Mouse (Mus musculus) heart, embryonic 12.5 days (tissue): Measurements from ENCODE around the gene Trim2. TPM values are rescaled to one million over a fixed set of nuclear protein-coding genes. Genes with fewer than 3 reads are reported as not detected.
A peak's percentile ranks its signal among the peaks of the same experiment; 100 is the strongest.

Experiments used
- ATAC-seq: fragments of 200-750 bp; cut with Nextera tagmentation; 2 replicates; pipeline ENCODE4 v1.8.0; 2017; ENCODE audit warnings: moderate TSS enrichment, moderate library complexity; ENCODE audit not compliant: insufficient number of reproducible peaks, low FRiP score
- H3K27ac ChIP-seq: fragments of 300-500 bp; sonication (generic); 2 replicates; pipeline ENCODE4 v1.5.1; 2016; ENCODE audit warnings: mild to moderate bottlenecking, moderate library complexity; ENCODE audit not compliant: poor library complexity, severe bottlenecking
- H3K27me3 ChIP-seq: fragments of 300-500 bp; sonication (generic); replicated peaks from 2 replicates; pipeline ENCODE4 v1.6.1; 2016; ENCODE audit warnings: mild to moderate bottlenecking, moderate library complexity
- H3K36me3 ChIP-seq: fragments of 300-500 bp; sonication (generic); 2 replicates; pipeline ENCODE4 v1.6.1; 2016; ENCODE audit warnings: mild to moderate bottlenecking, moderate library complexity
- H3K4me1 ChIP-seq: fragments of 300-500 bp; sonication (generic); replicated peaks from 2 replicates; pipeline ENCODE4 v1.6.1; 2016; ENCODE audit warnings: mild to moderate bottlenecking
- H3K4me2 ChIP-seq: fragments of 300-500 bp; sonication (generic); 2 replicates; pipeline ENCODE4 v1.6.1; 2016; ENCODE audit warnings: mild to moderate bottlenecking, moderate library complexity
- H3K4me3 ChIP-seq: fragments of 300-500 bp; sonication (generic); 2 replicates; pipeline ENCODE4 v1.5.1; 2016; ENCODE audit warnings: mild to moderate bottlenecking
- H3K9ac ChIP-seq: fragments of 300-500 bp; sonication (generic); 2 replicates; pipeline ENCODE4 v1.6.1; 2016; ENCODE audit warnings: mild to moderate bottlenecking, moderate library complexity
- H3K9me3 ChIP-seq: fragments of 300-500 bp; sonication (generic); replicated peaks from 2 replicates; pipeline ENCODE4 v1.6.1; 2016; ENCODE audit warnings: mild to moderate bottlenecking, moderate library complexity
- WGBS: fragments of 180-500 bp; shearing (Covaris S2); methylation state at CpG from one replicate; pipeline ENCODE4 v1.1.7; 2016; 5-methylcytosine and 5-hydroxymethylcytosine counted together
- polyA plus RNA-seq: library from polyadenylated mRNA; unstranded; fragments of >200 nt; fragmentation: Nextera tagmentation; extraction: Ambion mirVana; gene quantifications from 2 replicates; pipeline ENCODE4 v1.2.1, GENCODE M21; 2016

Trim2 gene
- polyA plus RNA-seq, 1 experiment from 2014 or later: 9.0 TPM

DNA sequence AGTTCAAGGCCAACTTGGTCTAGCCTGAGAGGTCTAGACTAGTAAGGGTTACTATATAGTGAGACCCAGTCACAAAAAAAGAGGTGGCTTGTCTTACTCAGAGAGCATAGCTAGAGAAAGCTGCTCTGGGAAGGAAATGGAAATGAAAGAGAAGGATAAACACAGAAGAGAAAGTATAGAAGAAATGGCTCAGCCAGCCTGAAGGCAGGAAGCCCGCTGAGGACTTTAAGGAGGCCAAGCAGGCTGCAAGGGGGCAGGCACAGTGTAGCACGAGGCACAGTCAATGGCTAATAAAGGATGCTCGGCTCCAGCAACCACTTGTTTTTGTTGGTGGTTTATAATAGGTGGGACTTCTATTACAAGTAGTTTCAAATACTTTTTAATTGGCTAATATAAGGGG lies 100.6 kb downstream of the Trim2 start:
- no peaks in the 10 kb centered on the region for H3K4me1 ChIP-seq
- WGBS: 76% methylated on average over 3 of the region's 3 CpGs
- H3K27me3 ChIP-seq: no peaks in the 10 kb centered on the region
- H3K36me3 ChIP-seq: no peaks in the 10 kb centered on the region; the same call in 1 of the 2 replicates
- H3K27ac ChIP-seq: no peak overlapping the region
- H3K4me3 ChIP-seq: no peak overlapping the region
- no peak overlapping the region for H3K9ac ChIP-seq
- H3K4me2 ChIP-seq: no peak overlapping the region
- no peaks in the 10 kb centered on the region for H3K9me3 ChIP-seq
- no peak for ATAC-seq

DNA sequence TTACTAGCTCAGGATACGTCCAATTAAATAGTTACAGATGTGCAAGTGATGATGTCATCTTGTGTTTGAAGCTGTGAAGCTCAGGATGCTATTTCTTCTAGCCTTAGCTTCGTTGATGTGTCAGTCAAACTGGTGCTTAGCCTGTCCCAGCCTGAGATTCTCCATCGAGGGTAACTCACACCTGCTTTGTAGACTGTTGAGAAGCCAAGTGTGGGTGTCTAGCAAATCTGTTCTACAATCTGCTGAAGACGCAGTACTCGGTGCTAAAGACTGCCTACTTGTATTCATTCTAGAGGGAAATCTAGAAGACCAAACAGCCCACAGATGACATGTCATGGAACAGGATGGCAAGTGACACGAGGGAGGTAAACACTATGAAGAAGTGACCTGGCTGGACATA lies 101.0 kb downstream of the Trim2 start:
- Histone ChIP-seq H3K27ac (no peak overlapping the region), H3K4me1 (no peaks in the 10 kb centered on the region), H3K9me3 (no peaks in the 10 kb centered on the region), H3K27me3 (no peaks in the 10 kb centered on the region), H3K9ac (no peak overlapping the region), H3K36me3 (no peaks in the 10 kb centered on the region; the same call in 1 of the 2 replicates), H3K4me2 (no peak overlapping the region), H3K4me3 (no peak overlapping the region)
- no peak for ATAC-seq
- 72% methylated on average over 6 of the region's 6 CpGs for WGBS

DNA sequence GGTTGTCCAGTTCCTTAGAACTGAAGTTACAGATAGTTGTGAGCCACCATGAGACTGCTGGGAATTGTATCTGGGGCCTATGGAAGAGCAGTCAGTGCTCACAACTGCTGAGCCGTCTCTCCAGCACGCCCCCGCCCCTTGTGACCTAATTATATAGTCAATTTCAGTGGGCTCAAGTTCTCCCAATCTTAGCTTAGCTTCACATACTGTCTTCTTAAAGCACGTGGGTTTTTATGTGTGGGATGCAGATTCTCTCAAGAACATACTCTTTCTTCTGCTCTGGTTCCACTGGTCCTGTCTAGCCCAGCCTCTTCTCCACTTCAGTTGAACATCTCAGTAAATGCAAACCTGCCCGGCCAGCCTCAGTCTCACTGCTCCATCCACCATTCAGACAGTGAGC lies 102.0 kb downstream of the Trim2 start:
- 71% methylated on average over 5 of the region's 5 CpGs for WGBS
- no peak overlapping the region for H3K4me3 ChIP-seq
- no peak for ATAC-seq
- H3K4me2 ChIP-seq: no peak overlapping the region
- no peaks in the 10 kb centered on the region for H3K9me3 ChIP-seq
- H3K9ac ChIP-seq: no peak overlapping the region
- H3K27me3 ChIP-seq: no peaks in the 10 kb centered on the region
- no peak overlapping the region for H3K27ac ChIP-seq
- H3K36me3 ChIP-seq: no peaks in the 10 kb centered on the region; the same call in 1 of the 2 replicates
- H3K4me1 ChIP-seq: no peaks in the 10 kb centered on the region

DNA sequence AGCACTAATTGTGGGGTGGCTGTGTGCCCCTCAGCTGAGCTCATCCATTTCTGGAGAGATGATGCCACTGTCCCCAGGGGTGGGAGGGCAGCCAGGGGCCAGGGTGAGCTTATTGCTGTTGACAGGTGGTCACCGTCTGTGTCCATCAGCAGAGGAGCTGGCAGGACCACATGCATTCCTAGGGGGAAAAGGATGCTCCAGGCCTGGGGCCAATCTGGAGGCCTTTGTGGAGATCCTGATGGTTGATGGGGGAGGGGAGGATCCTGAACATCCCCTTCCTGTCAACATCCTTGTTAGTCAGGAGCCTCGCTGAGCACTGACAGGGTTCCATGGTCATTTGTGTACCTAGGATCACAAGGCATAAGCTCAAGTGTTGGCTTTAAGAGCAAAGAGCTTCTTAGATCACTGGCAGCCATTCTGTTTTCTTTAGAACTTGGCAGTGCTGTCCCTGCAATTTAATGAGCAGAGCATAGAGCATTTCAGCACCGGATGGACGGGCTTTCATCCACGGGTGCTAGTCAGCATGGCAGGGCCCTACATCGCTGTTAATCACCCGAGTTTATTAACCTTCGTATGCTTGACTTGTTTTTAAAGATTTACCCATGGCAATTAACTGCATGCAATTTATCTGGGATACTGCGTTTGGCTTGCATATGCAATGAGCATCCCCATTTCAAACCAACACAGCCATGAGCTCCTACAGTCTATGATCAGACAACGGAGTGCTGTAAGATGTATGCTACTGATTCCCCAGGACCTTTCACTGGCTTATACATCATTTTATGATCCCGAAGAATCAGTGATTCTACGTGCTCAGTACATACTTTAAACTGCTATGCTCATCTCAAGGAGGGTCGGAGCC lies 105.9 kb downstream of the Trim2 start:
- no peak for ATAC-seq
- H3K9me3 ChIP-seq: peaks cover 4% of the 10 kb centered on the region; the same call in 1 of the 2 replicates
- 68% methylated on average over 13 of the region's 13 CpGs for WGBS
- no peaks in the 10 kb centered on the region for H3K4me1 ChIP-seq
- no peak overlapping the region for H3K4me2 ChIP-seq
- H3K9ac ChIP-seq: no peak overlapping the region
- no peak overlapping the region for H3K4me3 ChIP-seq
- no peaks in the 10 kb centered on the region for H3K36me3 ChIP-seq
- no peak overlapping the region for H3K27ac ChIP-seq
- no peaks in the 10 kb centered on the region for H3K27me3 ChIP-seq

DNA sequence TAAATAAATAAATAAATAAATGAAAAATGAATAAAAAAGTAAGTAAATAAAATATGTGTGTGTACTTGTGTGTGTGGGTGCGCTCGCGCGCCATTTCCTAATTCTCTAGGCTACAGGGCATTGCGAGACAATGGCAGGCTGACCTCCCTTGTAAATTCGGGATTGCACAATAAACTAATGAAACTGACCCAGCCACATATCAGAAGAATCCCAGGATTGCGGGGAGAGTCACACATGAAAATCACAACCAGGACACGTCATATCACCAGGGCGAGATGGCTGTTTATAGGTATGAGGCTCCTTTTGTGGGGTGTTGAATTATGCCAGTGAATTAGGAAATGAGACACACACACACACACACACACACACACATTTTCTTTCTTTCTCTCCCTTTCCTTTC lies 107.2 kb downstream of the Trim2 start:
- Histone ChIP-seq H3K4me2 (no peak overlapping the region), H3K4me1 (no peaks in the 10 kb centered on the region), H3K36me3 (no peaks in the 10 kb centered on the region), H3K27me3 (no peaks in the 10 kb centered on the region), H3K27ac (no peak overlapping the region), H3K9me3 (peaks cover 4% of the 10 kb centered on the region; the same call in 1 of the 2 replicates), H3K4me3 (no peak overlapping the region), H3K9ac (no peak overlapping the region)
- ATAC-seq: no peak
- 90% methylated on average over 9 of the region's 9 CpGs for WGBS

DNA sequence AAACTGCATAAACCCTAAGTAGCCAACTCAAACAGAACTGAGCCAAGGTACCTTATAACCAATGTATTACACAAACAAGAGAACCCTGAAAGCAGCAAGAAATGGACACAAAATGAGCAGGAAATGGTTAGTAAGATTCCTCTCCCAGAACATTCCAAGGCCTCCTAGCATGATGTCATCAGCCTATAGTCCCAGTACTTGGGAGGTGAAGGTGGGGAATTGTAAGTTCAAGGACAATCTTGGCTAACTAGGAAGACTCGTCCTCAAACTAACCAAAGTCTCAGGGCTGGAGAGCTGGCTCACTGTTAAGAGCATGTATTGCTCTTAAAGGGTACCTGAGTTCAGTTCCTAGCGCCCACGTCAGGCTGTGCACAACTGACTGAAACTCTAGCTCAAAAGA lies 108.4 kb downstream of the Trim2 start:
- Histone ChIP-seq H3K4me1 (no peaks in the 10 kb centered on the region), H3K36me3 (no peaks in the 10 kb centered on the region), H3K4me2 (no peak overlapping the region), H3K27ac (no peak overlapping the region), H3K9ac (no peak overlapping the region), H3K9me3 (peaks cover 4% of the 10 kb centered on the region; the same call in 1 of the 2 replicates), H3K4me3 (no peak overlapping the region), H3K27me3 (0 out of 2 replicates have a peak, but pooled peaks cover 1% of the 10 kb centered on the region)
- no peak for ATAC-seq
- WGBS: 87% methylated on average over 3 of the region's 3 CpGs

DNA sequence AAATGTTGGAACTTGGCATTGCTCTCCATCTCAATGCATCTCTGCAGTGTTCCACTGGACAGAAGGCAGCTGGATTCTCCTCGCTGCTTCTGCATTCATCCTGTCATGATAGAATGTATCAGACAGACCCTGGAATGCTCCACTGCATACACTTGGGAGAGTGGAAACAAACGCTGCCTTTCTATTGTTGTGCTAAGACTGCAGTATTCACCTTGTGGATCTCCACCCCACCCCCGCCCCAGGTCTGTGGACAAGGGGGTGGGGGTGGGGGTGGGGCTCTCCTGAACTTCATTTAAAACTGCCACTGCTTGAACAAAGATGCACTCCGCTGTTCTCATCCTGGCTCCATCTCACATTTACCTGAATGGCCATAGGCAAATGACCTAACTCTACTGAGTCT lies 112.8 kb downstream of the Trim2 start:
- peaks cover 19% of the 10 kb centered on the region for H3K27me3 ChIP-seq
- H3K4me1 ChIP-seq: peaks cover 9% of the 10 kb centered on the region
- H3K4me2 ChIP-seq: no peak overlapping the region
- H3K27ac ChIP-seq: no peak overlapping the region
- no peak overlapping the region for H3K9ac ChIP-seq
- peaks cover 4% of the 10 kb centered on the region; the same call in 1 of the 2 replicates for H3K9me3 ChIP-seq
- WGBS: 59% methylated on average over 4 of the region's 4 CpGs
- H3K4me3 ChIP-seq: no peak overlapping the region
- H3K36me3 ChIP-seq: no peaks in the 10 kb centered on the region
- no peak for ATAC-seq

DNA sequence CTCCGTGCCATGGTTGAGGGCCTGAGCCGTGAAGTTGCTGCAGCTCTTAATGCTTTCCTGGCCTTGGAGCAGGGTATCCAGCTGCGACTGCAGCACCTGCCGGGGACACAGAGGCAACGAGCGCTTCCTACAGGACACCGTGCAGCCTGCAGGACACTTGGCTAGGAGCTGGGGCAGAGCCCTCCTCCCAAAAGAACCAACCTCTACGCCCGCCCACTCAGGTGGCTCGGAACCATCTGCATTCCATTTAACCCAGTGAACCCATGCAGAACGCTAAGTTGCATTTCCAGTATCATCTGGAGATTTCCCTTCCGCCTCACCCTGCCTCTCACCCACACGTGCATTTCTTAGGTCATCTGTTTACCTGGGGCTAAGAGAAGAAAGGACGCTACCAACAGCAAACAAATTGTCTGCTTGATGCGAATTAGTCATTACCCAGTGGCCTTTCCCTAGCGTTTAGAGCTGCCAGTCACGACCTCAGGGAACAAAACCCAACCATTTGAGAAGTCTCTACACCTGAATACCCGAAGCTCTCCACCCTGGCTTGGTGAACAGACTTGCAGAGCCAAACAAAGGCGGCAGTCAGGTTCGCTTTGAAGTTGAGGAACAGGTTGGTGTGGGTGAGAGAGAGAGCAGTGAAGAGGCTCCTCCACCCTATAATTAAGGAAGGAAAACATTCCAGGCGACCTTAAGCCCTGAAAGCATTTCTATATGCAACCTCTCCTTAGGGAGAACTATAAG lies 115.4 kb downstream of the Trim2 start:
- Histone ChIP-seq H3K4me2 (peak overlapping the region; percentile 74), H3K27ac (no peak overlapping the region), H3K27me3 (peaks cover 19% of the 10 kb centered on the region), H3K9me3 (no peaks in the 10 kb centered on the region), H3K4me1 (peaks cover 9% of the 10 kb centered on the region), H3K9ac (peak overlapping the region; percentile 61), H3K36me3 (no peaks in the 10 kb centered on the region), H3K4me3 (peak overlapping the region; percentile 55)
- 33% methylated on average over 21 of the region's 21 CpGs for WGBS
- ATAC-seq: 0 out of 2 replicates have a peak, but pooled peaks have one; percentile 53

DNA sequence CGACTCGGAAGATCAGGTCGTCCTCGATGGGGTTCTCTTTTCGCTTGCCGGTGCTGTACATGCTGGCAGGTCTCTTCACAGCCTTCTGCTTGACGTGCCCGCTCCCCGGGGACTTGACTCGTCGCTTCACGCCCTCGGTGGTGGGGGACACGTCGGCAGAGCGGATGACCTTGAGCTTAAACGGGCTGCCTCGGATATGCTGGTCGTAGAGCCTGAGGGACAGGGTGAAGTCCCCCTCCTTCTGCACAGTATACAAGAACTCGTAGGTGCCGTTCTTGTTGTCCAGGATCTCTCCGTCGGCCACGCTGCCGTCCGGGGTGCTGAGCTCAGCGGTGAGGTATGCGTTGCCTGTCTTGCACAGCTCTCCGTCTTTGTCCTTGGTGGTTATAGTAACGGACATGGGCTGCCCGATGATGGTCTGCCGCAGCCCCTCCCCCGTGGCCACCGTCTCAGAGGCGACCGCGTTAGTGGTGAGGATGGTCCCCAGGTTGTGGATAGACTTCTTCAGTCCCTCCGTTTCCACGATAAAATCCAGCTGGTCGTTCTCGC lies 116.1 kb downstream of the Trim2 start:
- 2% methylated on average over 41 of the region's 41 CpGs for WGBS
- peak; percentile 53; the same call in 1 of the 2 replicates for ATAC-seq

DNA sequence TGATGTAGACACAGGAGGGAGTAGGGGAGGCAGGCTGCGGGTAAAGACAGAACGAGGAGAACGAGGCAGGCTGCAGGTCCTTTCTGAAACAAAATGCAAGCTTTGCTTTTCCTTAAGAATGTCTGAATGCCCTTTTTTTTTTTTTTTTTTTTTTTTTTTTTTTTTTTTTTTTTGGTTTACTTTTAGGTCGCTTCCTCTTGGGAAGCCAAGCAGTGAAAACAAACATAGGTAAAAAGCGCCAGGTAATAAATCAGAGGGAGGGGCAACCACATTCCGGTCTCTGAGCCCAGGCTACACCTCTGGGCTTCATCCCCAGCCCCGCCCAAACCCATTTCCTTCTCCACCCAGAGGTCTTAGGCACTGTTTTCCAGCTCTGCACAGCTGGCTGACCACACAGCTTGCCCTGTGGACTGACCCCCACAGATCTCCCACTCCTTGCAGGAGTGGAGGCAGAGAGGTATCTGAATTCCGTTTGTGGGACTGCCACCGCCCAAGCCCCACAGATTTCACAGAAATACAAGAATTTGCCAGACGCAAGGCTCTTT lies 117.0 kb downstream of the Trim2 start:
- Histone ChIP-seq H3K4me1 (peaks cover 9% of the 10 kb centered on the region), H3K9me3 (no peaks in the 10 kb centered on the region), H3K36me3 (no peaks in the 10 kb centered on the region), H3K9ac (peak overlapping the region; percentile 61), H3K4me3 (peak overlapping the region; percentile 55), H3K27ac (no peak overlapping the region), H3K27me3 (peaks cover 19% of the 10 kb centered on the region), H3K4me2 (peak overlapping the region; percentile 74)
- 30% methylated on average over 10 of the region's 10 CpGs for WGBS
- peak; percentile 53; the same call in 1 of the 2 replicates for ATAC-seq

More for the DNA sequence above, 116.1 kb downstream of the Trim2 start:
- peak overlapping the region; percentile 61 for H3K9ac ChIP-seq
- peak overlapping the region; percentile 74 for H3K4me2 ChIP-seq
- peaks cover 9% of the 10 kb centered on the region for H3K4me1 ChIP-seq
- H3K4me3 ChIP-seq: peak overlapping the region; percentile 55
- no peaks in the 10 kb centered on the region for H3K9me3 ChIP-seq
- H3K27me3 ChIP-seq: peaks cover 19% of the 10 kb centered on the region
- peak overlapping the region; percentile 64 for H3K27ac ChIP-seq
- no peaks in the 10 kb centered on the region for H3K36me3 ChIP-seq

DNA sequence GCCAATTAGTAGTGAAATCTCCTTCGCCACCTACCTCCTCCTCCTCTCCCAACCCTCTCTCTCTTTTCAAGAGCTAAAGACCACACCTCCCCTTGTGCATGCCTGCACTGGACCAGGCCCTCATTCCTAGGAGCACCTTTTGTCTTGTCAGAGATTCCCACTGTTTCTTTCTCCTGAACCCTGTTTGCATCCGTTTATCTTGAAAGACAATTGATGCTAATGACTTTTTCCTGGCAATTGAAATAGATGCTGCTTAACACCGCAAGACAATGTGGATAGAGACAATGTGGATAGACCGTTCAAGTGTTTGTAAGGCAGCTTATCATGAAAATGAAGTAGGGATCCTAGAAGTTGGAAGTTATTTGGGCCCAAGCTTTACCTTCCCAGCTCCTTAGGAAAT lies 125.0 kb downstream of the Trim2 start:
- H3K4me3 ChIP-seq: no peak overlapping the region
- no peak overlapping the region for H3K27ac ChIP-seq
- no peak for ATAC-seq
- H3K27me3 ChIP-seq: no peaks in the 10 kb centered on the region
- H3K9ac ChIP-seq: no peak overlapping the region
- no peaks in the 10 kb centered on the region for H3K9me3 ChIP-seq
- no peak overlapping the region for H3K4me2 ChIP-seq
- peaks cover 2% of the 10 kb centered on the region; the same call in 1 of the 2 replicates for H3K36me3 ChIP-seq
- WGBS: 56% methylated on average over 4 of the region's 4 CpGs
- no peaks in the 10 kb centered on the region for H3K4me1 ChIP-seq
